Mouse (Mus musculus) intestine, postnatal 0 days (tissue): ENCODE measurements around the gene Mki67. TPM values are rescaled to one million over a fixed set of nuclear protein-coding genes. Genes with fewer than 3 reads are reported as not detected.

Experiments
- ATAC-seq: fragments of 200-750 bp; cut with Nextera tagmentation; 2 replicates; pipeline ENCODE4 v1.8.0; 2017; ENCODE audit warnings: mild to moderate bottlenecking, moderate TSS enrichment, moderate library complexity
- H3K27ac ChIP-seq: fragments of 300-500 bp; sonication (generic); 2 replicates; pipeline ENCODE4 v1.5.1; 2014; ENCODE audit warnings: mild to moderate bottlenecking, low read depth, low read length, moderate library complexity
- H3K27me3 ChIP-seq: fragments of 300-500 bp; sonication (generic); replicated peaks from 2 replicates; pipeline ENCODE4 v1.6.1; 2014; ENCODE audit warnings: low read length, mixed read lengths; ENCODE audit not compliant: control insufficient read depth, insufficient read depth
- H3K36me3 ChIP-seq: fragments of 300-500 bp; sonication (generic); 2 replicates; pipeline ENCODE4 v1.6.1; 2014; ENCODE audit warnings: mild to moderate bottlenecking, moderate library complexity; ENCODE audit not compliant: control insufficient read depth, insufficient read depth
- H3K4me1 ChIP-seq: fragments of 300-500 bp; sonication (generic); replicated peaks from 2 replicates; pipeline ENCODE4 v1.6.1; 2014; ENCODE audit warnings: antibody characterized with exemption, low read length, mixed read lengths; ENCODE audit not compliant: control insufficient read depth, insufficient read depth
- H3K4me2 ChIP-seq: fragments of 300-500 bp; sonication (generic); replicated peaks from 2 replicates; pipeline ENCODE4 v1.6.1; 2014; ENCODE audit warnings: low read depth, mild to moderate bottlenecking, moderate library complexity
- H3K4me3 ChIP-seq: fragments of 300-500 bp; sonication (generic); 2 replicates; pipeline ENCODE4 v1.5.1; 2014; ENCODE audit warnings: low read depth, low read length
- H3K9ac ChIP-seq: fragments of 300-500 bp; sonication (generic); 2 replicates; pipeline ENCODE4 v1.6.1; 2014; ENCODE audit warnings: mild to moderate bottlenecking, low read depth, low read length
- H3K9me3 ChIP-seq: fragments of 300-500 bp; sonication (generic); 2 replicates; pipeline ENCODE4 v1.6.1; 2016; ENCODE audit warnings: mixed run types; ENCODE audit not compliant: control insufficient read depth
- CTCF ChIP-seq: sonication (generic); IDR thresholded peaks from 2 replicates; pipeline ENCODE4 v1.5.1; 2016; ENCODE audit warnings: low read depth, mild to moderate bottlenecking, control low read depth, antibody characterized with exemption, moderate library complexity
- WGBS: fragments of 180-500 bp; shearing (Covaris S2); extraction: QIAGEN DNeasy Blood & Tissue Kit; methylation state at CpG from one replicate; pipeline ENCODE4 v1.1.7; 2014; 5-methylcytosine and 5-hydroxymethylcytosine counted together
- polyA plus RNA-seq: library from polyadenylated mRNA; unstranded; fragments of >200 nt; fragmentation: Nextera tagmentation; extraction: Ambion mirVana; gene quantifications from 2 replicates; pipeline ENCODE4 v1.2.1, GENCODE M21; 2015

The Mki67 gene
- polyA plus RNA-seq, 1 experiment from 2014 or later = 9.0 TPM

- Histone ChIP-seq H3K9me3 (no peaks in the 10 kb centered on the region), H3K27me3 (no peaks in the 10 kb centered on the region), H3K9ac (no peak overlapping the region), H3K4me2 (peak overlapping the region; percentile 10; the same call in 1 of the 2 replicates), H3K36me3 (peaks cover 11% of the 10 kb centered on the region; the same call in 1 of the 2 replicates), H3K27ac (no peak overlapping the region), H3K4me1 (no peaks in the 10 kb centered on the region), H3K4me3 (no peak overlapping the region)
- no peak for ATAC-seq
- WGBS = 76% methylated on average over 11 of the region's 11 CpGs
- TF ChIP-seq CTCF = no peak
Measured at GRCm38 (mm10) chr7:135652781-135653180, 63.4 kb downstream of the Mki67 start.

GRCm38 (mm10) chr7:135651831-135652511 lies 64.2 kb downstream of the Mki67 start:
- Histone ChIP-seq H3K9me3 (no peaks in the 10 kb centered on the region), H3K4me1 (no peaks in the 10 kb centered on the region), H3K27me3 (no peaks in the 10 kb centered on the region), H3K4me2 (peak overlapping the region; percentile 51), H3K27ac (no peak overlapping the region), H3K4me3 (peak overlapping the region; percentile 18; the same call in 1 of the 2 replicates), H3K9ac (no peak overlapping the region), H3K36me3 (peaks cover 11% of the 10 kb centered on the region; the same call in 1 of the 2 replicates)
- no peak for TF ChIP-seq CTCF
- ATAC-seq = no peak; the same call in 1 of the 2 replicates
- 43% methylated on average over 18 of the region's 18 CpGs for WGBS

GRCm38 (mm10) chr7:135650061-135650460 lies 66.1 kb downstream of the Mki67 start:
- Histone ChIP-seq H3K27me3 (no peaks in the 10 kb centered on the region), H3K4me3 (no peak overlapping the region), H3K9ac (no peak overlapping the region), H3K36me3 (peaks cover 11% of the 10 kb centered on the region; the same call in 1 of the 2 replicates), H3K9me3 (no peaks in the 10 kb centered on the region), H3K4me2 (no peak overlapping the region), H3K4me1 (no peaks in the 10 kb centered on the region), H3K27ac (no peak overlapping the region)
- 80% methylated on average over 5 of the region's 5 CpGs for WGBS
- no peak for ATAC-seq
- no peak for TF ChIP-seq CTCF

- no peak overlapping the region for H3K4me2 ChIP-seq
- 97% methylated on average over 1 of the region's 1 CpGs for WGBS
Measured at GRCm38 (mm10) chr7:135649306-135649705, 66.9 kb downstream of the Mki67 start.

GRCm38 (mm10) chr7:135648821-135649220 lies 67.3 kb downstream of the Mki67 start:
- H3K4me3 ChIP-seq = no peak overlapping the region
- H3K27me3 ChIP-seq = no peaks in the 10 kb centered on the region
- no peak overlapping the region for H3K4me2 ChIP-seq
- H3K9ac ChIP-seq = no peak overlapping the region
- H3K36me3 ChIP-seq = peaks cover 5% of the 10 kb centered on the region; the same call in 1 of the 2 replicates
- TF ChIP-seq CTCF = no peak
- no peak for ATAC-seq
- no peak overlapping the region for H3K27ac ChIP-seq
- H3K9me3 ChIP-seq = no peaks in the 10 kb centered on the region
- WGBS = 66% methylated on average over 8 of the region's 8 CpGs
- no peaks in the 10 kb centered on the region for H3K4me1 ChIP-seq

More at GRCm38 (mm10) chr7:135649306-135649705, 66.9 kb downstream of the Mki67 start:
- no peak for ATAC-seq
- Histone ChIP-seq H3K4me1 (no peaks in the 10 kb centered on the region), H3K36me3 (peaks cover 10% of the 10 kb centered on the region; the same call in 1 of the 2 replicates), H3K4me3 (no peak overlapping the region), H3K9me3 (no peaks in the 10 kb centered on the region), H3K9ac (no peak overlapping the region), H3K27ac (no peak overlapping the region), H3K27me3 (no peaks in the 10 kb centered on the region)
- TF ChIP-seq CTCF = no peak

GRCm38 (mm10) chr7:135646976-135647375 lies 69.2 kb downstream of the Mki67 start:
- no peak for TF ChIP-seq CTCF
- Histone ChIP-seq H3K4me3 (no peak overlapping the region), H3K27me3 (no peaks in the 10 kb centered on the region), H3K4me2 (no peak overlapping the region), H3K36me3 (peaks cover 3% of the 10 kb centered on the region; the same call in 1 of the 2 replicates), H3K9me3 (no peaks in the 10 kb centered on the region), H3K9ac (no peak overlapping the region), H3K4me1 (no peaks in the 10 kb centered on the region), H3K27ac (no peak overlapping the region)
- no peak for ATAC-seq
- WGBS = 87% methylated on average over 6 of the region's 6 CpGs
